Mouse (Mus musculus) kidney, postnatal 14 days (tissue): ENCODE measurements at regions not wholly inside any gene's neighbourhood (a gene's known extent, or its start where the extent isn't known, plus 50 kb on each side); places are given as distances from the start of the nearest gene placed in this dataset.

ENCODE experiments used
- DNase-seq: peaks from one replicate; pipeline ENCODE4 v3.0.0; 2022; ENCODE audit warnings: mixed read lengths

DNA sequence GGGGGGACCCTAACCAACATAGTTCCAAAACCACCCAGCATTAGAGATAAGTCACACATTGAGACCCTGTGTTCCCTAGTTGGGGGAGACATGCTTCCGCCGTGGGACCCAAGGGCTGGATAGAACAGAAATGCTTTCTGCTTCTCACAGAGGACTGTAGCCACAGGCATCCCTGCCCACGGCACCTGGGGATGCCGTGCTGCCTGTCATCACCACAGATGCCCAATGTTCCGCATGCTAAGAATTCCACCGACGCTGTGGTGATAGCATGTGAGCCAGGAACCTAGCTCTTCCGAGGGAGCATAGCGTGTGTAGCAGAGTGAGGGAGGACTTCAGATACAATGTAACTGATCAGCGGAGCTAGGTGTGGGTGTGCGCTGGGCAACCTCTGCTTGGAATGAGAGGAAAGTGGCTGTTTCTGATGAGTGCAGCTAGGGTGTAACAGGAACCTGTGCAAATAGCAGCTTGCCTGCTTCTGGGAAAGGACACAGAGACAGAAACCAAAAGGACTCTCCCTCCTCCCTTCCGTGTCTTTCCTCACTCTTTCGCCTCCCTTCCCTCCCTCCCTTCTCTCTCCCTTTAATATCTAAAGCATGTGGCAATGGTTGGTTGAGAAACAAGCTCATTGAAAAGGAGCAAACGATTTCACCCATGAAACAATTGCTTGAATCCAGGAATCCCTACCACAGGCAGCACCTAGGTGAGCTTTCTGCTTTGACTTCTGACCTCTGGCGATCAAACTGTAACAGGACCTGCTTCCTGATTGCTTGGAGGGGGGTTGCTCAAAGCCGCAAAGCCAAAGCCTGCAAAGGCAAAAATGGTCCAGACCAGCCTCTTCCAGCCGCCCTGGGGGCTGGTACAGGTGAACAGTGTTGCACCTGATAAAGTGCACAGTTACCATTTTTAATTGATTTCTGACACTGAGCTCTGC is 102.3 kb downstream of the Gm26897 start:
- DNase-seq = no peak

DNA sequence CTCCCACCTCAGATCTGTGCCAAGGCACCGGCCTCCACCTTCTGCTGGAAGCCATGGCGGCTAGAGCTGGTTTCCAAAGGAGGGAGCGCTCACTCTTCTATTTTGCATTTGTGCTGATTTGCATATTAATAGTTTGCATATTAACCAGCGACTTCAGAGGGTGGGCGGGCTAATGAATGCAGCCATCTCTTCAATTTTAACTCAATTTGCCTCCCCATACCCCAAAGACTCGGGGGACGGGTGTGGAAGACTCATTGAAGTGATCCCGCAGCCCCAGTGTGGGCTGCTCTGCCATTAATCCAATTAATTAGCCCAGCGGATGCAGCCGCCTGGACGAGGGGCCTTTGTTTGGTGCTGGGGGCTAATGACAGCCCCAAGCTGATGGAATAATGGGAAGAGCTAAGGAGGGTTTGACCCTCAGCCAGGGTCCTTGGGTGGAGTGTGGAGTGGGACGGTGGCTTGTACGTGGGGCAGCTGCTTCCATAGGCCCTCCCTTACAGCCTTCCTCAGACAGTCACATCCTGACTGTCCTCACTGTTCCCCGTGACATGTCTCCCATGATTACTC is 103.0 kb downstream of the Gm26897 start:
- DNase-seq = no peak

DNA sequence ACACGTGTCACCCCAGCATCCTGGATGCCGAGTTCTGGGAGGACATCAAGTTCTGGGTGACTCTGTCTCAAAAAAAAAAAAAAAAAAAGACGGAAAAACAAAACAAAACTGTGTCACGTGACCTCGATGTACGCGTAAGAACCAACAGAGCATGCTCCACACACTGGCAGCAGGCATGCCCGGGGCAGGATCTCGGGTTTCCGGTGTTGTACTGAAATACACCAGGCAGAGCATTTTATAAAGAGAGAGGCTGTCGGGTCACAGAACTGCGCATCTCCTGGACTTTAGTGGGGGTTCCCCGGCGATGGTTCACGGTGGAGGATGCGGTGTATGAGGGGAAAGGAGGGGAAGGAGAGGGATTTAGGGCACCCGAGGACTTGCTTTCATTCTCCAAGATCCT is 108.7 kb downstream of the Gm26897 start:
- peak; percentile 14 for DNase-seq

DNA sequence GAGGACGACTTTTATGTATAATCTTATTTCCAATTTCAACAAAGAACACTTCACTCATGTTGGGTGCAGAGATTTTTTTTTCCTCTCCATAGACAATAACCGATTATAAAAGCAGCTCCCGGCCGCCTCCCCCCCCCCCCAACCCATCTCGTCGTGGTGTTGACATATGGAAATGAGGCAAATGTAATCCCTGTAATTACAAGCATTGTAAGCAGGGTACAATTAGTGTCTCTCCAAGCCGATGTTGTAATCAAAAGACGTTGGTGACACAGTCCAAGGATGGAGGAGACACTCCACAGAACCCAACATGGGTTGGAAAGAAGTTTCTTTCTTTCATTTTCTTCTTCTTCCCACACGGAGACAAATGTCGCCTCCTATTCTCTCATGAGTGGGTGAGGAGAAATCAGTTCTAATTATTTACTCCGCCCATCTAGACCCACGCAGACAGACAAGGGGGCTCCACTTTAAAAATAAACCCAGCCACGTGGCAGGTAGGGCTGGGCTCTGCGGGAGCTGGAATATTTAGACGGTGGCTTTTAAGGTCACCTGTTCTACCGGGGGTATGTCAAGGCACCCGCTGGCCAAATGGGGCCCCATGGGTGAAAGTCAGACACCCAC is 110.0 kb downstream of the Gm26897 start:
- DNase-seq = no peak

DNA sequence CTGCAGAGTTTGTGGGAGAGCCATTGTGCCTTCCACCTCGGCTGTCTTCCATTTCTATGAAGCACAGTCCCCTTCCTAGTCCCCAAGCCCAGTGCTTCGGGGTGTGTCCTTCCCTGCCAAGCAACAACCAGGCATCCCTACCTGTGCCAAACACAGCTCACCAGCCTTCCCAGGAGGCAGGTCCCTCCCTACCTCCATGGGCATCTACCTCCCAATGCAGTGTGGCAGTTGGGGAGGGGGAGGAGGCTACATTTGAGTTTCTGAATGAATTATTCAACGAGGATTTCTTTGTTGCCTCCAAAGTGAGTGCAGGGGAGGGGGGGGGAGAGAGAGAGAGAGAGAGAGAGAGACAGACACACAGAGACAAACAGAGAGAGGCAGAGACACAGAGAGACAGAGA is 110.8 kb downstream of the Gm26897 start:
- no peak for DNase-seq

DNA sequence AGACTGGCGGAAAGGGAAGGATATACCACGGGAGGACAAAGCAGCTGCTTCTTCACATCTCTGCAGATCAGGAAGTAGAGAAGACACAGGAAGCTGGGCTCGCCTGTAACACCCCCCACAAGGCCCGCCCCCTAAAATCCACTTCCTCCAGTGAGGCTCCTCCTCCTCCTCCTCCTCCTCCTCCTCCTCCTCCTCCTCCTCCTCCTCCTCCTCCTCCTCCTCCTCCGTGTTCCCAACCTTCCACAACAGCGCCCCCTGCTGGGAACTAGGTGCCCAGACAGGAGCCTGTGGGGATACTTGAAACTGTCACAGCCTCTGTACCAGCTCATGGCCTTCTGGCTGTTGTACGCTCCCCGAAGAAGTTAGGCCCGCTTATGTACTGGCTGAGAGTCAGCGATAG is 115.2 kb downstream of the Gm26897 start:
- DNase-seq = no peak

DNA sequence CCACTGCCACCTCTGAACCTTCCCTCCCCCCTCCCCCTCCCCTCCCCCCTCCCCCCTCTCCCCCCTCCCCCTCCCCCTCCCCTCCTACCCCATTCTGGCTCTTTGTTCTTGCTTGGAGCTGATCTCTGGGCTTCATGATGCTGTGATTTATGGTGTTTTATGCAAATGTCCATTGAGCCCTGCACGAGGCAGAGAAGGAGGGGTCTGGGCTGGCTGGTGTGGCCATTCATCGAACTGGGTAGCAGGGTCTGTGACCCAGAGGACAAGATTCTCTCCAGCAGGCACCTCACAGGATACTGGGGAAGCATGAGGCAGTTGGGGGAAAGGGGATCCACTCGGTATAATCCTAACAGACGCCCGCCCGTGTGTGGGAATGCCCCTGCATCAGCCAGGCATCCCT is 119.0 kb downstream of the Gm26897 start:
- DNase-seq = no peak

DNA sequence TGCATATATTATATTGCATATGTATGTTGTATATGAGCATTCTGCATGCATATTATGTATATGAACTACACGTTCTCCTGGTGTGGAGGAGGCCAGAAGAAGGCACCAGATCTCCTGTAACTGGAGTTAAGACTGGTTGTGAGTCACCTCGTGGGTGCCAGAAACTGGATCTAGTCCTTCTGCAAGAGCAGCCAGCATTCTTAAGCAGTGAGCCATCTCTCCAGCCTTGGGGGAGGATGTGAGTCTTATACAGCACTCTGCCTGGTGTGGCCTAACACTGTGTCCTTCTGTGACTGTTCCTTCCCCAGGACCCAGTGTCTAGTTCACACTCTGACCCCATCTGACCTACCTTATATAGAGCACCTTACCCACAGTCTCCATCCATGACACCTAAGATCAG is 121.6 kb downstream of the Gm26897 start:
- DNase-seq = no peak

DNA sequence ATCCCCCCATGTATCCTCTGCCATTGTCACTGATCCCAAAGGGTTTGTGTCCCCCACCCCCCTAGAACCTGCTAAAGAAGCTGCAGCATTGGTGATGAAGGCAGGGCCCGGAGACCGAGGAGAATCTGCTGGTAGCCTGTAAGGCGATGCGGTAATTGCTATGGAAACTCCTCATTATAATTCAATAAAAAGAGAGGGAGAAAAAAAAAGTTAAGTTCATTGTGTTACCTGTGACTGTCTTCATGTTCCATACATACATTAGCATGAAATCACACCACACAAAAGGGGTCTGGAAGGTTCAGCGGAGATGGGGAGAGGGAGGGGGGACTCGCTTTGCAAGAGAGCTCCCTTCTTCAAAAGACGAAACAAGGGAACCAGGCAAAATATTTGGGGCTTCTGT is 123.5 kb downstream of the Gm26897 start:
- DNase-seq = no peak

DNA sequence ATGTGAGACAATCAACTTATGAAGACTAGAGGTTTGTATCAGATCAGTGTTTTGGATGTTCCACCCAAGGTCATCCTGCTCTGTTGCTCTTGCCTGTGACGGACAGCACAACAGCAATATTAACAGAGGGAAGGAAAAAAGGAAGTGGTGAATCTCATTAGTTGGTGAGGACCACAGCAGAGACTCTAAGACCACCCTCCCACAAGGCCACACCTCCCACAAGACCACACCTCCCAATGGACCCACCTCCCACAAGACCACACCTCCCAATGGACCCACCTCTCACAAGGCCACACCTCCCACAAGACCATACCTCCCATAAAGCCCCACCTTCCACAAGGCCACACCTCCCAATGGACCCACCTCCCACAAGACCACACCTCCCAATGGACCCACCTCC is 126.7 kb downstream of the Gm26897 start:
- no peak for DNase-seq

DNA sequence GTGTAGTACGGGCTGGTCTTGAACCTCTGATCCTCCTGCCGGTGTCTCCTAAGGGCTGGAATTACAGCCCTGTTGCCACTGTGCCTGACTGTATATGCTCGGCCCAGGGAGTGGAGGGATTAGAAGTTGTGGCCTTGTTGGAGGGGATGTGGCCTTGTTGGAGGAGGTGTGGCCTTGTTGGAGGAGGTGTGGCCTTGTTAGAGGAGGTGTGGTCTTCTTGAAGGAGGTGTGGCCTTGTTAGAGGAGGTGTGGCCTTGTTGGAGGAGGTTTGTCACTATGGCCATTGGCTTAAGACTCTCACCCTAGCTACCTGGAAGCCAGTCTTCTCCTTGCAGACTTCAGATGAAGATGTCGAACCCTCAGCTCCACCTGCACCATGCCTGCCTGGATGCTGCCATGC is 128.6 kb downstream of the Gm26897 start:
- no peak for DNase-seq

DNA sequence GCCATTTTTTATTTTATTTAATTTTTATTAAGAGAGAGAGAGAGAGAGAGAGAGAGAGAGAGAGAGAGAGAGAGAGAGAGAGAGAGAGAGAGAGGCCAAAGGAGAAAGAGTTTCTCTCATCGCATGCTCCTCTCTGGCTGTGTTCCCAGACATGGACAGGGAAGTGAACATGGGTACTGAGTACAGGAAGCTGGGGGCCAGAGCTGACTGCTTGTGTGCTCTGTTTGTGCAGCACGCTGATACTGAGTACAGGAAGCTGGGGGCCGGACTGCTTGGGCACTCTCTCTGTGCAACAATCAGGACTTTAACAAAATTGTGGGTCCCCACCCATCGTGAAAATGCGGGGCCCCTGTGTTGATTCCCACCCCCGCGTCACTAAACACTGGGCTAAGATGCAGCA is 130.2 kb downstream of the Gm26897 start:
- DNase-seq = no peak

DNA sequence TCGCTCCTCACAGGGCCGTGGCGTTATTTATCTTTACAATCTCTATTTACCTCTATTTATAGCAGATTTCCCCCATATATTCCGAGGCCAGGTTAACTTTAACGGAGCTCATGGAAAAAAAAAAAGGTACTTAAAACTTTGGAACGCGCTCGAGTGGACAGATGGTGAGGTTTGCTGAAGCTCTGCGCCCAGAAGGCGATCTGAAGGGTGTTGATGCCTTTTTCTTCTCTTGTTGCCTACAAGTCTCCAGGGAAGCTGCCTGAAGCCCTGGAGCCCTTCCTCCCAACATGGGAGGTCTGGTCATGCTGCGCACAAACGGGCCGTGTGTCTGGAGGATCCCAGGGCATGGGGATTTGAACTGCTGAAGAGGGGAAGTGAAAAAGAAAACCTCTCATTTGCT is 130.9 kb downstream of the Gm26897 start:
- no peak for DNase-seq

DNA sequence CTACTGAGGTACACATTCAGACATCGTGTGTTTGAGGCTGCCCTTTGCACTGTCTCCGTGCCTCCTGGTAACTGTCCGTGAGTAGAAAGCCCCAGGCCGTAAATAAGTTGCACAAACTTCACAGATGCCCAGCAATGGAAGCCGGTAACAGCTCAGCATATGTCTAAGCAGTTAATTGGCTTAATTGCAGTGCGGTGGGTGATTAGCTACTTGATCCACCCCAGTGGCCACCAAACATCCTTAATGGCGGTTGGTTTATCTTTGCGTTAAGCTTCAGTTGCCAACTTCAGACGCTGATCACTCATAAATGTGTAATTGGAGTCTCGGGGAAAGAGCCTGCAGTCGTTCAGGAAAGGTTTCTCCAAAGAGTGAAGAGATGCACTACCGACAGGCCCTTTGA is 135.3 kb downstream of the Gm26897 start:
- no peak for DNase-seq

DNA sequence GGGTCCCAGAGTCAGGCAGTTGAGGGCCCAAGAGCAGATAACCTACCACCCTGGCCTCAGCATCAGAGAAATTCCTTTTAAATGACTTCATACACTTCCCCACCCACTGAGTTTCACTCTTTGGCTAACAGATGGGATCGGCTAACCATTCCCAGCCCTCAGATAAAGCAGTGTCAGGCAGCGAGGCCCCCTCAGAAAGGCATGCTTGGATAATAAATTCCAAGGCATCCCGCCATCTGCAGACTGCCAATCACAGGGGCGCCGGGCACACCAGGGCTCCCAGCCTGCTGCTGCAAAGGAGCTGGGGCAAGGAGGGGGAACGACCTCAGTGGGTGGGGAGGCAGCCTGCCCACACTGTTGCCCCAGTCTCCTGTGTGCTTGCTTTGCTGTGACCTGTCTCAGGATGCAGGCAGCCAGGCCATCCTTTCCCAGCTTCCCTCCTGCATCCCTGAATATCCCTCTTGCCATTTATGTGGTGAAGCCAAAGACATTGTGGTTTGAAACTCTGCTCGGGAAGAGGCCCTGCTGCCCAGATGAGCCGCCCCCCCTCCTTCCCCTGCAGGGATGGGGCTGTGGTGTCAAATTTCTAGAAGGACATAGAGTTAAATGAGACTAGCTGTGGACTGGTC is 143.6 kb downstream of the Gm26897 start:
- DNase-seq = peak; percentile 8

DNA sequence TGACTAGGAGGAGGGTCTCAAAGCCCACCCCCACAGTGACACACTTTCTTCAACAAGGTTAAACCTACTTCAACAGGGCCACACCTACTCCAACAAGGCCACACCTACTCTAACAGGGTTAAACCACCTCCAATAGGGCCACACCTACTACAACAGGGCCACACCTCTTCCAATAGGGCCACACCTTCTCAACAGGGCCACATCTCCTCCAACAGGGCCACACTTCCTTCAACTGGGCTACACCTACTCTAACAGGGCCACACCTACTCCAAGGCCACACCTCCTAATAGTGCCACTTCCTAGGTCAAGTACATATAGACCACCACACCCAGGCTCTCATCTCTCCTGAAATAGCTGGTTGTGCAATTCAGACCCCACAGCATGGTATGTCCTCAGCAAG is 145.3 kb downstream of the Gm26897 start:
- DNase-seq = no peak

DNA sequence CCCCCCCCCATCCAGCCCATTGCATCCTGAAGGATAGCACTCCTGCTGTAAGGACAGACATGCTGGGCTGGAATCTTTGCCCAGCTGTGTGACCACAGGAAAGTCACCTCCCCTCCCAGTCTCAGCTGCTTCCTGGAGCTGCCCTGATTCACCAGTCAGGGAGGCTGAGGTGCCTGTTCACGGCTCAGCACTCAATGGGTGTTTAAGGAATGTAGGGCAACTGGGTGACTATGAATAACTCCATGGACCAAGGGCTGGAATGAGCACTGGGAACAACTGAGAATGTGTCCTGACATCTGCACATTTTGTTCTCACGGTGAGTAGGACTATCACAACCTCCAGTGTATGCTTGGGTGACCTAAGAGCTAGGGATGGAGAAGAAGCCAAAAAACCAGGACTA is 146.5 kb downstream of the Gm26897 start:
- DNase-seq = no peak

DNA sequence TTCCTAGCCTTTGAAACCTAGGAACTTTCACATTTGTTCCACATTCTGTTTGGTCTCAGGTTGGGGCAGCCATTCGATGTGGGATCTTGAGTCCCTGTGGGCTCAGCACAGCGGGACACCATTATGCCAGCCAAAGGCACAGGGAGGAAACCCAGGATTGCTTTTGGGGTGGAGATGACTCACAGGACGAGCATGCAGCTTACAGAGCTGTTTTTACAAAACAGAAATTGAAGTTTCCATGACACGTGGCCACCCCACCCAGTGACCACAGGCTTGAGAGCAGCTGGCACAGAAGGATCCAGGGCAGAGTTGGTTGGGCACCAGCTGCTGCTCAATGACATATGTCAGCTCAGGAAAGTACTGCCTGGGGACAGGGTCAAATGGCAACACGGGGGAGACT is 147.8 kb downstream of the Gm26897 start:
- no peak for DNase-seq

DNA sequence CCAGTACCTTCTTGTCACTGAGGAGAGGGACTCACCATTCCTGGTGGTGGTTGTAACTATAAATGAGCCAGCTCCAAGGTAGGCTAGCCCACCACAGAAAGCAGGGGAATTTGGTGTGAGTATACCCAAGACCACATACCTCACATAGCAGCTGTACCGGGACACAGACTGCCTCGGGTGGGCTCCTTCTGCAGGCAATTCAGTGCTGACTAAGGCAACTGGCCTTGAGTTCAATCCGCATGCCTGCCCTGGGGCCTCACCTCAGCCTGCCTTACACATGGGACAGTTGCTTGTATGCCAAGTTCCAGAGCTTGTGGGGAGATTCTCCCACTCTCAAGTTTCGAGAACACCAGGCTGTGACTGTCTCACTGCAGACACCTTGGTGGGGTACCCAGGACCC is 153.6 kb downstream of the Gm26897 start:
- DNase-seq = no peak

DNA sequence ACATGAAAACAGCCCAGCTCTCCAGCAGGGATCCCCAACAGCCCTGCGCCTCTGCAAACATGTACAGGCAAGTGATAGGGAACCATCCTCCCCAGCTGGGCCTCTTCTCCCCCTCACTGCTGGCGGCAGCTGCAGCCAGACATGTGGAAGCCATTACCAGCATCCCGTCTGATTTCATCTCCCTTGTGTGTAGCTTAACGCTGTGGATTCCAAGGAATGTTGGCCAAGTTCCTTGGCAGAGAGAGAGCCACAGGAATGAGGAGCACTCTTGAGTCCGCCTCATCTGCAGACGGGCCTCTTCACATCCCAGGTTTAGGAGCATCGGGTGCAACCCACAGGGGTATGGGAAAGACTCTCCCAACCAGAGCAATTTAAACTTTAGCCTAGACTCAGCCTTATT is 157.1 kb downstream of the Gm26897 start:
- peak; percentile 80 for DNase-seq

DNA sequence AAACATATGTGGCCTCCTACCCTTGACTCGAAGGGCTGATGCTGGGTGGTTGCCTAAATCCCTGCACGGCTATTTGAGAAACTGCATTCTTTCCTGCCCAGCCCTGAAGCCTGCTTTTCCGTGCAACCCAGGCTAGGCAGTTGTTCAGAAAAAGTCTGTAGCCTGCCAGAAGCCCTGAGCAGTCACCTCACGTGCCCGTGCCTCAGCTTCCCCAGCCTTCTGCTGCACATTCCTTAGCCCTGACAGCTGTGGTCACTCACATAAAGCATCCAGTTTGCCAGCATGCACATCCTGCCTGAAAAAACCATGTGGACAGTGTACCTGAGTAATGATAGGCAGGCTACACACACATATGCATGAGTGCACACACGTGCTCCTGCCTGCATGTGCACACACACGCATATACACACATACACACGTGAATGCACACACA is 157.6 kb downstream of the Gm26897 start:
- peak; percentile 24 for DNase-seq

DNA sequence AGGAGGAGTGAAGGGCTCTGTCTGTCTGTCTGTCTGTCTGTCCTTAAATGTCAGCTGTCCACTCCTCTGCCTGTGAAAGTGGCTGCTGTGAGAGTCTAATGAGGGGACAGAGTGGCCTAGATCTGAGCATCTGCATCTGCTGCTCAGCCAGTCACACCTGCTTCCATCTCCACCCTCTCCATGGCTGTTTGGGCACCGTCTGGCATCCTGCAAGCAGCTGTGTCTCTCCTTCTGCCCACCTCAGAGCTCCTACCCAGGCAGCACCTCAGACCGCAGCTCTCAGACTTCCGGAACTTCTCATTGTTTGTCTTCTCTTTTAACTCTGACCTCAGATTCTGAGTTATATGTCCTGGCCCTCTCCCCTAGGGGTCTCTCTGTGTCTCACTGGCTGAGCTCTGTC is 159.2 kb downstream of the Gm26897 start:
- no peak for DNase-seq

DNA sequence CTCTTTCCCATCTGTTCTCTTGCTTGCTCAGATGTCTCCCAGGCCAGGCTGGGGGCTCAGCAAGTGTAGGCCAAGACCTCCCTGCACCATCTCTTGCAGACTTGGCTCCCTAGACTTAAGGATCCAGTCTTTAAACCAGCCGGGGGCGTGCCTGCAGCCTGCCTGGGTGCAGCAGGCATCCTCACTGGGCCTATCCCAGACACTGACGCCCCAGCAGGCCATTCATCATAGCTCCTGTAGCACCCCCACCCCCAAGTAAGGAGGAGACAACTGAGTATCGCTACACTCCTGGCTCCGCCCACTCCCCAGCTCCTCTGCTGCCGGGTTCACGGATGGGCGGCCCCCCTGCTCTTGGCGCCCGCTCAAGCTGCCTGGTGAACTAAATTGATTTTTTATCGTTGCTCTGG is 160.2 kb downstream of the Gm26897 start:
- DNase-seq = peak; percentile 70

DNA sequence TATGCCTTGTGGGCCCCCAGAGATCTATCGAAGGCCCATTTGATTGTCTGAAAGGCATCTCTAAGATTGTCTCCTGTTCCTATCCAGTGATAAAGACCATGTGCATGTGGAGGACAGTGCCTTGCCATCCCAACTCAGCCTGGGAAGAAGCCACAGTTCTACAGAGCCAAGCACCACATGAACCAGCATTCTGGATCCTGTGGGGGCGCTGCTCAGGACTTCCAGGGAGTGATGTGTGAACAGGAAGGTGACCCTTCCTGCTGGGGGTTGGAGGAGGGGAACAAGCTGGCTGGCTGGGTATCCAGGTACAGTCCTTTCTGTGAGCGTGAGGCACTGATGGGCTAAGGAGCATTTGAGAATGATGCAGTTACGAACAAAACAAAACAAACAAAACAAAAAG is 163.8 kb downstream of the Gm26897 start:
- no peak for DNase-seq
